Mouse (Mus musculus) brain, embryonic 18.5 days (tissue): ENCODE results near the gene Bcas2.
"Not testable (repeated sequence)": the region's sequence is repeated elsewhere in the genome, so short reads cannot be mapped to it uniquely, and the experiment has no call there.

Experiments
- DNase-seq: peaks from one replicate; pipeline ENCODE4 v3.0.0-alpha.2; 2012; ENCODE audit warnings: low read depth, low spot score

Bcas2 gene

DNA sequence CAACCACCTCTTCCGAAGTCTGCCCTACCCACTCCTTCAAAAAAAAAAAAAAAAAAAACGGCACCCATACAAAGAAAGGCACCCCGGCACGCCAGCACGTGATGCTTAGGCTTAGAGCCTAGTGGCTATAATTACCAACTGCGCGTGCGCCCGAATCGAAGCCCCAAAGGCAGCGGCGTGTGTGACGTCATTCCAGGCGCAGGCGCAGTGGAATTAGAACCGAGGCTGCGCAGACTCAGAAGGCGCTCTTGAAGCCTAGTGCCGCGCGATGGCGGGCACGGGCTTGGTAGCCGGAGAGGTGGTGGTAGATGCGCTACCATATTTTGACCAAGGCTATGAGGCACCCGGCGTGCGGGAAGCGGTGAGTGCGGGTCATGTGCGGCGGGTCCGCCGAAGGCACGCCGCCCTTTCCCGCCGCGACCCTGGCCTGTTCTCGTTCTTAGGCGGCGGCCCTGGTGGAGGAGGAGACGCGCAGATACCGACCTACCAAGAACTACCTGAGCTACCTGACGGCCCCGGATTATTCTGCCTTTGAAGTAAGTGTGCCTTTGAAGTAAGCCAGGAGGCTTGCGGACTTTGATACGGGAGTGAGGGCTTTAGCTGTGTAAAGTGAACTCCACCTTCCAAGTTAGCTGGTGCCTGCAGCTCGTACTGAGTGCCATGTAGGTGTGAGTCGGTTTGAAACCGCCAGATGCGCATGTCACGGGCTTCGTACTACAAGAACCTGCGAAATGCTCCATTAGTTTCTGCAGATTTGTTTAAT is at the start of gene Bcas2:
Gene Bcas2, plus strand, starts transcription at position 151 of the 763 bp plus-strand sequence.
- peak; percentile 96 for DNase-seq

DNA sequence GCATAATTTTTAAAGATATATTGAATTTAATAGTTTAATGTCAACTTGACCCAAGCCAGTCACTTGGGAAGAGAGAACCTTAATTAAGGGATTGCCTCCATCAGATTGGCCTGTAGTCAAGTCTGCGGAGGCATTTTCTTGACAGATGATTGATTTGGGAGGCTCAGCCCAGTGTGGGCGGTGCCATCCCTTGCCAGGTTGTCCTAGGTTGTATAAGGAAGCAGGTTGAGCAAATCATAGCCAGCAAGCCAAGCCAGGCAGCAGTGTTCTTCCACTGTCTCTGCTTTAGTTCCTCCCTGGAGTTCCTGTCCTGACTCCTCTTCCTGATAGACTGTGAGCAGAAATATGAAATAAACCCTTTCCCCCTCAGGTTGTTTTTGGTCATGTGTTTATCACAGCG is 47.8 kb upstream of the Bcas2 start:
- DNase-seq: no peak

DNA sequence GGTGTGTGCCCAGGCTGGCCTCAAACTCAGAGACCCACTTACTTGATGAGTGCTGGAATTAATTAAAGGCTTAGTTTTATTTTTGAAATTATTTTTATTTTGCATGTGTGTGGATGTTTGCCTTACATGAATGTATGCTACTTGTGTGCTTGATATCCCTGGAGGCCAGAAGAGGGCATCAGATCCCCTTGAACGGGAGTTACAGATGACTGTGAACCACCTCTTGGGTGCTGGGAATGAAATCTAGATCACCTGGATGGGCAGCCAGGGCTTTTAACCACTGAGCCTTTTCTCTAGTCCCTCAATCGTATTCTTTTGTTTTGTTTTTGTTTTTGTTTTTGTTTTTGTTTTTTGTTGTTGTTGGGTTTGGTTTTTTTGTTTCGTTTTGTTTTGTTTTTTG is 45.3 kb upstream of the Bcas2 start:
- DNase-seq: no peak

DNA sequence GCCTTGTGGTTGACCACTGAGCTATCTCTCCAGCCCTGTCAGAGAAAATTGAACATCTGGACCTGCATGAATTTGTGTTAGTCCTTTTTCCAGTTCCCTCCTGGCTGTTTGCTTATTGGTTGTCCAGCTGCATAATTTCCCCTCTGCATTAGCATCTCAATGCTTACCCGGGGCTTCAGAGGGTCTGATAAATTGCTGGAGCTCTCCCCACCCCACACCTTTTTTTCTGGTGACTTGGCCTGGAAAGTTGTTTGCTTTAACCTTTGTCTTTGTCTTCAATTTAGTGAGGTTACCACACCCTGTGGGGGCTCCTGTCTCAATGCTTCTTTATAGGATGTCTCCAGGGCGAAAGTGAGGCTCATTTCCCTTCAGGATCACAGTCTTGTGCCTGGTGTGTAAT is 44.3 kb upstream of the Bcas2 start:
- DNase-seq: no peak

DNA sequence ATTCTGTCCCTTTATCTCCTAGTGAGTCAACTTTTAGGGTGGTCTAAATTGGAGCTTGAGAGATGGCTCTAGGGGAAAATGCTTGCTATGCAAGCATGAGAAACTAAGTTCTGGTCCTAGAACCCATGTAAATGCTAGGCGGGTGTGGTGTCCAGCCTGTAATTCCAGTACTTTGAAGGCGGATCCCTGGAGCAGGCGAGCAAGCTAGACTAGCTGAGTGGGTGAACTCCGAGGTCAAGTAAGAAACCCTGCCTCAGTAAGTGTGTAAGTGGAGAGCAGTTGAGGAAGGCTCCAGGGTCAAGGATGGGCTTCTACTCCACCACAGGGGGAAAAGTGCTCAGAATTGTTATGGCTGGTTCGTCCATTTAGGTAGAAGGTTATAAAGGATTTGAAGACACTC is 43.7 kb upstream of the Bcas2 start:
- DNase-seq: no peak

DNA sequence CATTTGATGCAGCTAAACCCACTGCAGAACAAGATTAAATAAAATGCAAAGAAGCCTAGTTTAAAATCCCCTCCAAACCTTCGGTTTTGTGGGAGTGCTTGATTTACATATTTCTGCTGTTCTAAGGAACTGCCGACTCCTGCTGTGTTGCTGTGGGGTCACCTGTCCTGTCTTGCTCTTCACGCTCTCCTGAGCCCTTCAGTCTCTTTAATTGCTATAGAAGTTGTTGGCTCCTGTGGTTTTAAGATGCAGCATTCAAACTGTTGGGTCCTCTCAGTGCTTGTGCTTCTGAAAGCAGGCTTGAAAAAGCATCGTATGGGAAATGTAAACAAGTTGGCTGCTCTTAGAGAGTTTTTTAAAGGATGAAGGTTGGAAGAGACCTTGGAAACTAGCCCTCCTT is 43.2 kb upstream of the Bcas2 start:
- DNase-seq: no peak

DNA sequence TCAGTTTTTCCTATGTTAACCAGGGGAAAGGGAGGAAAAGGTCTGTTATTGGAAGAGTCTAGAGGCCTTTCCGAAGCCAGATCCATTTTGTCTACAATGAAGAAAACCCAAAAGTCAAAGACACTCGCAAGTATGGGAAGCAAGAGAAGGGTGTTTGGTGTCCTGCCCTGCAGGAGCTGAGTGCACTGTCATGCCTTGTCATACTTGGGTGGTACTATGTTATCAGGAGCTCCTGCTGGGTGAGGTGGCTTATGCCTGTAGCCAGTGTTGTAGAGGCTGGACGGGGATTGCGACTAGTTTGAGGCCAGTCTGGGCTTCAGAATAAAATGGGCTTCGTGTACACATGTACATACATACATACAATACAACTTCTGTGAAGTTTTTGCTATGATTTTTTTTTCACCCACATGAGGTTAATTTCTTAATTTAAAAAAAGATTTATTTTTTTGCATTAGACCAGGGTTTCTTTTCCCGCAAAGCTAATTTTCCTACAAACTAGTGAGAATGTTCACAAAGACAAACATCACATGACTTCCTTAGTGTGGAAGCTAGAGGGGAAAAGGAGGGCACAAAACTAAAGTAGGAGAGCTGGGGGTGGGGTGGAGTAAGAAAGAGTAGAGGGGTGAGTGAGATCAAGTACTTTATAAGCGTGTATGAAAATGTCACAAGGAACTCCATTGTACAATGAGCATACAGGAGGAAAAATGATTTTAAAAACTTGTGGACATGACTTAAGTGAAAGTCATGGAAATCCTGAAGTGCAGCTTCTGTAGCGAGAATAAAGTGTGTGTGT is 41.9 kb upstream of the Bcas2 start:
- no peak for DNase-seq

DNA sequence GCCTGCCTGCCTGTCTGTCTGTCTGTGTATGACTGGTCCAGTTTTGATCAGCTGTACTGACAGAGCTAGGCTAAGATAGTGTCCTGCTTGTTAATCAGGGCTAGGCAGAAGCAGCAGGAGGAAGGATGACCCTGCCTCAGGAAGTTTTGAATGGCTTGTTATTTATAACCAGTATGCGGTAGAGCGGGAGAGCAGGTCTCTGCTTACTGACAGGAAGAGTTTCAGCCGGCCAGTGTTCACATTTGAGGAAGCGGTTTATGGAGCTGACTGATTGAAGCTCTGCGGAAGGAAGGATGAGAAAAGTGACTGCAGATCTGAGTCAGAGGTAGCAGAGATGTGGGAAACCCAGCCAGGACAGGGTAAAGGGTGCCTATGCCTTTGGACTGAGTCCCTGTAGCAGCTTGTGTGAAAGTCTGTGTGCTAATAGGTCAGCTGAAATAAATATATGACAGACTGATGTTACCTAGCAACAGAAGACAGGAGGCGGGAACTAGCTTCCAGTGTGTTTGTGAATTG is 41.2 kb upstream of the Bcas2 start:
- no peak for DNase-seq

DNA sequence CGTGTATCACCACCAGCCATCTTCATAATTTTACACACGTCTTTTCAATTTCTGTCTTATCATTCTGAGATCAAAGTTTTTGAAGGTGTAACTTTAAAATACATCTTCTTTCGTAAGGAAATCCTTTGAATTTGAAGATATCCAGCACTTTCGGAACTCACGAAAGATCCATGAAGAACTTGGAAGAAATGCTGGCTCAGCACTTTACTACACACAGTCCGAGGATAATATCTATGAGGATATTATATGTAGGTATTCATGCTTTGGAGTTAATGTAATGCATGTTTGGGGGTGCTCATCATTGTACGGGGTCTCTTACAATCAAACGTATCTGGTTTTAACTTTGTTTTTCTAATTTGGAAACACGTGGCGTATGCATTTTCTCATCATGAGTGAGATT is 38.4 kb upstream of the Bcas2 start:
- DNase-seq: no peak

DNA sequence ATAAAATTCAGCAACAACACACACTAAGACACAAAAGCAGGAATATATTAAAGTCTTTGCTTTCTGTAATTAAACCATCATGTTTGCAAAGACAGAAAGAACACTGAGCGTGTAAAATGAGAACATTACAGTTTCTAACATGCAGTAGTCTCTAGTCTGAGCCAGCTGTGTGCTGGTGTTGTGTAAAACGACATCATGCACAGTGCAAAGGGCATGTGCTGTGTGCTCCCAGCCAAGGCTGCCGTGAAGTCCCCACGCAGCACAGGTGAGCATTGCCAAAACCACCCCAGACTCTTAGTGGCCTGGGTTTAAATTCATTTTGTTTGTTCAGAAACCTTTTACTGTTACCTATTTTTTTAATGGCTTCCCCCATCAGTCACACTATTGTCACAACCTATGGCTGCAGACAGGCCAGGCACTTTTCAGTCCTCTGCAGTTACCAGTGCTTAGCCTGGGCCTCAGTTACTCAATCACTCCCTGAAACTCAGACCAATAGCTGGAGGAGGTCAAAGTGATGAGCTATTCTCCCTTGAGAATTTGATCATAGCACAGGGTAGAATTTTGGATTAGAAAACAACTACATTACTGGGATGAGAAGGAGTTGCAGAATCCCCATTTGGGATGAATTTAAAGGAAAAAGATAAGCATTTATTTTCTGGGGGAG is 34.9 kb upstream of the Bcas2 start:
- DNase-seq: no peak

DNA sequence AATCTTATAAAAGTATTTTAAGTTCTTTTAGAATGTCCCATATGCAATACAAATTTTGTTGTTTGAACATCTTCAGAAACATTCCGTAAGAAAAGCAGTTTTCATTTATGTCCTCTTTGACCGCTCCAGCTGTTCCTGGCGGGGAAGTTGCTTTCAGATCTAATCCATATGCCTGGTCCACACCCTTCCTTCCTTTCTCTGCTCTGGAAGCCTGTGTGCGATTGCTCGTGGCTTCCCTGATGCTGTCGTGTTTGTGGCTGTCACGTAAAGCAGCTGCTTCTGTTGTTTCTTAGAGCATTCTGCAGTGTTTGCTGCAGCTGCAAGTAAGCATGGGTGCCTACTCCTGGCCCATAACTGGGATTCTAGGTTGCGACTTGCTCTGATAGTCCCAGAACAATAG is 32.4 kb upstream of the Bcas2 start:
- no peak for DNase-seq

DNA sequence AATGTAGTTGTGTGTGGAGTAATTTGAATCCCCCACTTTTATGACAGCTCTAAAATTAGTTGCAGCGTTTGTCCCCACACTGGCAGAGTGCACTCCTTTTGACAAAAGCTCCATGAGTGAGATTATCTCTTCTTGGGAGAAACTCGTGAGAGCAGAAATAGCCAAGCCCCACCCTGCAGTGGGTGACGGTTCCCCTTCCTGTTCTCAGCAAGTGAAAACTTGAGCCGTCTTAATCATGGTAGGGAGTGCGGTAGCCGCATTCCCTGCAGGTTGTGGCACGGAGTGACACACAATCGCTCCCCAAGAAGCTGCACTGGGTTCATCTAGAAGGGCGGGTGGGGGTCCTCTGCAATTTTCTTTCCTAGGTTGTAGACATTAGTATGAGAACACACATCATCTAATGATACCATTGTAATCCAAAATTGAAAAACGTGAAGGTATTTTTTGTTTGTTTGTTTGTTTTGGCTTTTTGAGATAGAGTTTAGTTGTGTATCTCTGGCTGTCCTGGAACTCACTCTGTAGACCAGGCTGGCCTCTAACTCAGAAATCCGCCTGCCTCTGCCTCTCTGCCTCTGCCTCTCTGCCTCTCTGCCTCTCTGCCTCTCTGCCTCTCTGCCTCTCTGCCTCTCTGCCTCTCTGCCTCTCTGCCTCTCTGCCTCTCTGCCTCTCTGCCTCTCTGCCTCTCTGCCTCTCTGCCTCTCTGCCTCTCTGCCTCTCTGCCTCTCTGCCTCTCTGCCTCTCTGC is 31.2 kb upstream of the Bcas2 start:
- DNase-seq: not testable (repeated sequence)

DNA sequence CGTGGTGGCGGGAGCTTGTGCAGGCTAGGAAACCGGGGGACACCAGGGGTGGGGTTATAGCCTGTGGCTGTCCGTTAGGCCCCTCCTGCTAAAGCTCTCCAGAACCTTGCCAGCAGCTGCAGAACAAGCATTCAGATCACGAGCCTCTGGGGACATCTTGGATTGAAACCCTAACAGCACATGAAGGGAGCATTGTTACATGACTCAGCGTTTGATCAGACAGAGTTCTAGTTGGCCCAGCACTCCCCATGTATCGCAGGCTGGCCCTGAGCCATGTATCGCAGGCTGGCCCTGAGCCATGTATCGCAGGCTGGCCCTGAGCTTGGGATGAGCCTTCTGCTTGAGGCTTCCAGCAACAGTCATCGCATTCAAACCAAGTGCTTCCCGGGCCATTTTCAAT is 30.2 kb upstream of the Bcas2 start:
- no peak for DNase-seq

DNA sequence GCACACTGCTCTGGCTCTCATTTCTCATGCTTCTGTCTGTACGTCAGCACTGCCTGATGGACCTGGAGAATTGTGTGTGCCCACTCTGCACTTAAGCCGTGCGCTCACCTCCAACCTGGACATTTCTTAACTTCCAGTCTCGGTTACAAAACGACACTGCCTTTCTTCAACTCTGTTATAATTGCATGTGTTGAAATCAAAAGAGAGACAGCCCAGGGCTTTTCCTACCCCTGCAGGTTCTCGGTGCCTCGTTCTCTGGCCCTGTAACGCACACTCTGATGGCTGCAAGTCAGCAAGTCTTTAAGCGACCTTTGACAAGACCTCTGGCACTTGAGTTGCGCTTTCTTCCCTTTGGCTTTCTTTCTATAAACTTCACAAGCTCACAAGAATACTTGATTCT is 29.1 kb upstream of the Bcas2 start:
- no peak for DNase-seq

DNA sequence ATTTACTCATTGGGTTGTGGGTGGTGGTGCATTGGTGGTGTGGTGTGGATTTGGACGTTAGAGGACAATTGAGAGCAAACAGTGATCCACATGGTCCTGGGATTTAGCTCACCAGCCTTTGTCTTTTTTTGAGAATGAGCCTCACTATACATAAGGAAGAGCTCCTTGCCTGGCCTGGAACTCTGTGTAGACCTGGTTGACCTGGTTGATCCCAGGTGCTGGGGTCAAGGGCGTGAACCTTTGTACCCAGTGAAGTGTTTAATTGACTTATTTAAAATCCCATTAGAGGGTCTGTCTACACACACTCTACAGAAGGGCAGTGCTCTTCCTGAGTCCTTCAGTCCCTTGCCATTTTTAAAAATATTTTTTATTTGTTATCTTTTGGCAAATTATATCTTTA is 26.1 kb upstream of the Bcas2 start:
- no peak for DNase-seq

DNA sequence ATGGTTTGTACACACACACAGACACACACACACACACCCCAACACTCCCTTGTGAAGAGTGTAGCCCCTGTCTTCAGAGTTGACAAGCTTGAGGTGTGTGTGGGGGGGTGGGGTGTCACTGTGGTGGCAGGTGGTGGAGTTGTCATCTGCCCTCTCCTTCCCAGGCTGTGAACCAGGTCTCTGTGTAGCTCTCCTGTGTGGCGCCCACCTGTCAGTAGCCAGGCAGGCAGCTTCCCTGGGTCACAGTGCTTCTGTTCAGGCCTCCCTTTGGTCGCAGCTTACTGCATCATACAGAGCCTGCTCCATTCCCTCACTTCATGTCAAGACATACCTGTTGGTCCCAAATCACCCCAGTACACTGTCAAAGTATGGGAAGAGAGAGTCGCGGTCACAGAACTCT is 25.7 kb upstream of the Bcas2 start:
- DNase-seq: no peak

DNA sequence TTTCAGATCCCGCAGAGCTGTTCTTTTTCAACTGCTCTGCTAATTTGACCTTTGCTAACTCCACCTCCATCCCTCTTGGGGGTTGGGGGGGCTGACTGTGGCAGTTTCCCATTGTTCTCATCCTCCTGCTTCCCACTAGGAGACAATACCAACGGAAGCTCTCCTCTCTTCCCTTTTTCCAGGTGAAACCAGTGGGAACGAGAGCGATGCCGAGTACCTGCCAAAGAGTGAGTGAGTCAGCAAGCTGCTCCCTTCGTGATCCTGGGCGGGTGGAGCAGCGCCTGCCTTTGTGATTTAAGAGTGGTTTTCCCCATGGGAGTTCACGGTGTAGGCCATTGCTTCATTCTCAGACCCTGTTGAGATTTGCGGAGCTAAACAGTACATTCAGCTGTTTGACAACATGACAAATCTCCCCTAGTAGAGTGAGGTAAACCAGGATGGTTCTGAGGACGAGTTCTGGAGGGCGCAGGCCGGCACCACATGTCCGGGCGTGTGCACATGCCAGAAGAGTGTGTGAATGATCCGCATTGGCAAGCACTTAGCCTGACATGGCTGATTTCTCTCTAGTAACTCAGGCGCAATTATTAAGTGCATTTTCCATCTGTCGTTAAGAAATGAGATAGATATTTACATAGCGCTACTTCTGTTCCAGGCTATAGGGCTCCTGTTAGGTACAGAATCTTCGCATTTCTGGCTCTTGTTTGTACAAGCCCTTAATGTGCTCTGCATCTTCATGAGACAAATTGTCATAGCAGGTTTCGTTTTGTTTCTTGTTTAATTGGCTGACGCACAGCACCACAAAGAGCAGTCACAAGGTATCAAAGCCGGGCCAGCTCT is 24.9 kb upstream of the Bcas2 start:
- DNase-seq: no peak

DNA sequence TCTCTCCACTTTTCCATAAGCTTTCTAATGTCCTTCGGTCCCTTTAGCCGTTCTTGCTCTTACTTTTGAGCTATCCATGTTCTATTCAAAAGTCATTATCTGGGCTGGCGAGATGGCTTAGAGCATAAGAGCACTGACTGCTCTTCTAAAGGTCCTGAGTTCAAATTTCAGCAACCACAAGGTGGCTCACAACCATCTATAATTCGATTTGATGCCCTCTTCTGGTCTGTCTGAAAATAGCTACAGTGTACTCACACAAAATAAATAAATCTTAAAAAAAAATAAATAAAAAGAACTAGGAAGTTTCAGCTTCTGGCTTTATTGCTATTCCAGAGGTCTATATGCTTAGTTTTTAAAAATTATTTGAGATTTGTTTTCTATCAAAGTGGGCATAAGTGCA is 23.7 kb upstream of the Bcas2 start:
- DNase-seq: no peak

DNA sequence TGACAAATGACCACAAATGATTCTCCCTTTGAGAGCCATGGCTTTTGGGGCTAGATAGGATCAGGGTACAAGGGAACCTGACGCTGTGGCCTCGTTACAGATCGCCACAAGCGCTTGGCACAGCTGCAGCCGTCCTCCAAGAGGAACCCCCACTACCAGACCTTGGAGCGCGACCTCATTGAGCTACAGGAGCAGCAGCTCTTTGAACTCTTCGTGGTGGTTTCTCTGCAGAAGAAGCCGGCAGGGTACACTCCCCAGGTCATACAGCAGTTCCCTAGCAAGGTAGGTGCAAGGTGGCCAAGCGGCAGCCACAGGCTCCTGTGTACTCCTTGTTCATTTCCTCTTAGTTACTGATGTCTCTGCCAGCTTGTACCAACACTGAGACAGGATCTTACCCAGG is 22.5 kb upstream of the Bcas2 start:
- no peak for DNase-seq

DNA sequence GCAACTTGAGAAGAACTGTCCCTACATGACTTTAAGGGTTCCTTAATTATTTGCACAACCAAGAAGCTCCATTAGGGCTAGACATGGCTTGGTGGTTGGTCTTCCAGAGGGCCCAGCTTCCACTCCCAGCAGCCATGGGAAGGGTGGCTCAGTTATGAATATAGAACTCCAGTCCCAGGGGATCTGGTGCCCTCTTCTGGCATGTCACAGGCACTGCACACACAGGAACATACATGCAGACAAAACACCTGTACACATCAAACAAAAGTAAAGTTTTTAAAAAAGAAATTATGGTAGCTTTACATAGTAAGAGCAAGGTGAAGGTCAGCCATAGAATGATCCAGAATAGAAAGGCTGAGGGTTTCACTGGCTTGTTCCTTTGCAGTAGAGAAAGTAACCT is 17.7 kb upstream of the Bcas2 start:
- DNase-seq: no peak
